Mouse (Mus musculus) hindbrain, embryonic 14.5 days (tissue): ENCODE results near the gene Scfd2. TPM values are rescaled to one million over a fixed set of nuclear protein-coding genes. Genes with fewer than 3 reads are reported as not detected.
A peak's percentile ranks its signal among the peaks of the same experiment; 100 is the strongest.

ENCODE experiments used
- ATAC-seq: fragments of 200-750 bp; cut with Nextera tagmentation; 2 replicates; pipeline ENCODE4 v1.8.0; 2017; ENCODE audit warnings: moderate number of reproducible peaks, mild to moderate bottlenecking, moderate TSS enrichment, moderate library complexity; ENCODE audit not compliant: low FRiP score
- DNase-seq: peaks from one replicate; pipeline ENCODE4 v3.0.0-alpha.2; 2015; ENCODE audit warnings: low spot score
- H3K27ac ChIP-seq: fragments of 300-500 bp; sonication (generic); 2 replicates; pipeline ENCODE4 v1.5.1; 2014; ENCODE audit warnings: mild to moderate bottlenecking, moderate library complexity
- H3K27me3 ChIP-seq: fragments of 300-500 bp; sonication (generic); 2 replicates; pipeline ENCODE4 v1.6.1; 2014; ENCODE audit warnings: mild to moderate bottlenecking, low read length, mixed read lengths; ENCODE audit not compliant: control insufficient read depth, insufficient read depth
- H3K36me3 ChIP-seq: fragments of 300-500 bp; sonication (generic); replicated peaks from 2 replicates; pipeline ENCODE4 v1.6.1; 2014; ENCODE audit not compliant: control insufficient read depth, insufficient read depth
- H3K4me1 ChIP-seq: fragments of 300-500 bp; sonication (generic); replicated peaks from 2 replicates; pipeline ENCODE4 v1.6.1; 2014; ENCODE audit warnings: antibody characterized with exemption, low read length, mixed read lengths; ENCODE audit not compliant: control insufficient read depth, insufficient read depth
- H3K4me2 ChIP-seq: fragments of 300-500 bp; sonication (generic); replicated peaks from 2 replicates; pipeline ENCODE4 v1.6.1; 2014; ENCODE audit warnings: mild to moderate bottlenecking, moderate library complexity
- H3K4me3 ChIP-seq: fragments of 300-500 bp; sonication (generic); replicated peaks from 2 replicates; pipeline ENCODE4 v1.5.1; 2014; ENCODE audit warnings: mild to moderate bottlenecking, low read length
- H3K9ac ChIP-seq: fragments of 300-500 bp; sonication (generic); 2 replicates; pipeline ENCODE4 v1.6.1; 2014
- H3K9me3 ChIP-seq: fragments of 300-500 bp; sonication (generic); 2 replicates; pipeline ENCODE4 v1.6.1; 2016; ENCODE audit warnings: low read length; ENCODE audit not compliant: control insufficient read depth
- WGBS: fragments of 180-500 bp; shearing (Covaris S2); extraction: QIAGEN DNeasy Blood & Tissue Kit; methylation state at CpG from one replicate; pipeline ENCODE4 v1.1.7; 2014; 5-methylcytosine and 5-hydroxymethylcytosine counted together
- polyA plus RNA-seq: library from polyadenylated mRNA; unstranded; fragments of >200 nt; fragmentation: Nextera tagmentation; extraction: Ambion mirVana; gene quantifications from 2 replicates; pipeline ENCODE4 v1.2.1, GENCODE M21; 2014

Gene Scfd2
- polyA plus RNA-seq, 1 experiment from 2014 or later: 18.8 TPM

DNA sequence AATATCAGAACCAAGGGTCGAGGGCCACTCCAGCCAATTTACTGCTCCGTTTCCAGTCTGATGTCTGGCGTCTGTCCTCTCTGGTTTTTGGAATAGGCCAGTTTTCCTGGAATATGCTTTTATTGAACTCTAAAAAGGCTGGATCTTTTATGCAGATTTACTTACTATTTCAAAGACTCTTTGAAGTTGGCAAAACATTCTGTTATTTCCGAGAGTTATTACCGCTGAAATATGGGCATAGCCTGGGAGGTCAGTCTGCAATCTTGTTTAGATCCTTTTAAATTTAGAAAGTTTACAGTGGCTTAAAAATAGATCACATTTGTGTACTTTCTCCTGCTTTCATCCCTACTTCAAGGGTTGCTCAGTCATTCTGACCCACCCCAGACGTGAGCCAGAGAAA lies 307.1 kb downstream of the Scfd2 start:
- no peaks in the 10 kb centered on the region for H3K9me3 ChIP-seq
- no peak overlapping the region for H3K9ac ChIP-seq
- H3K27ac ChIP-seq: no peak overlapping the region
- no peak overlapping the region for H3K4me3 ChIP-seq
- no peak overlapping the region for H3K4me2 ChIP-seq
- no peak for ATAC-seq
- whole genome bisulfite sequencing: 98% methylated on average over 6 of the region's 6 CpGs
- no peaks in the 10 kb centered on the region for H3K36me3 ChIP-seq
- no peaks in the 10 kb centered on the region for H3K27me3 ChIP-seq
- DNase-seq: no peak
- no peaks in the 10 kb centered on the region for H3K4me1 ChIP-seq

DNA sequence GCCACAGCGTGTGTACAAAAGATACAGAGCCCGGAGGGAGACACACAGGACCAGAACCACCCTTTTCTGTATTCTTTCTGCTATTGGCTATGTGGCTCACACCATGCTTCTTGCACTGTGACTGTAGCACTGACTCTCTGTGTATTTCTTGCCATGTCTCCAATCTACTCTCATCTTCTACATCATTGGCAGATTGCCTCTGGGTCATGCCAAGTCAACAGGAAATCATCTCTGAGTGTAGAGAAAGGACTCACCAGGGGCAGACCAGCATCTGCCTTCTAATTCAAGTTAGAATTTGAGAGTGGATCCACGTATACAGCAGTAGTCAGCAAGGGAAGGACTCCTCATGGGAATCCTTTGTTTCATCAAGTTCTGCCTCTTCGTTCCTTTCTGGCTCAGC lies 308.9 kb downstream of the Scfd2 start:
- Histone ChIP-seq H3K4me1 (no peaks in the 10 kb centered on the region), H3K4me3 (no peak overlapping the region), H3K9ac (no peak overlapping the region), H3K9me3 (no peaks in the 10 kb centered on the region), H3K27me3 (no peaks in the 10 kb centered on the region), H3K4me2 (no peak overlapping the region), H3K27ac (no peak overlapping the region), H3K36me3 (no peaks in the 10 kb centered on the region)
- WGBS: 77% methylated on average over 4 of the region's 4 CpGs
- DNase-seq: no peak
- ATAC-seq: no peak

DNA sequence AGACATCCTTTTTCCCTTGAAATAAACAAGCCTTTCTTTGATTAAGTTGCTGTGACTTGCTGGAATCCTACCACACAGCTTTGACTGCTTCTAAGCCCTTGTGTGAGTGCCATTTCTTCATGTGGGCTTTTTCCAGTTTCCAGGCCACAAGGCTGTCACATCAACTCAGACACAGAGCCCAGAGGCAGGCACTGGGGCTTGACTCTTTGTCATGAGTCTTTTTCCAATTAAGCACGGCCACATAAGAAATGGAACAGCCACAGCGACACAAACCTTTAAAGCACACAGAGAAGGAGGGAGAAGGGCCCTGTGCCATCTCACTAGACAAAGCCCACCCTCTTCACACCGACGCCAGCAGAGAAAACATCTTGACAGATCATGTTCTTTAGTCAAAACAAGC lies 313.0 kb downstream of the Scfd2 start:
- Histone ChIP-seq H3K27ac (no peak overlapping the region), H3K4me2 (no peak overlapping the region), H3K36me3 (no peaks in the 10 kb centered on the region), H3K9ac (no peak overlapping the region), H3K27me3 (no peaks in the 10 kb centered on the region), H3K4me1 (peaks cover 9% of the 10 kb centered on the region; the same call in 1 of the 2 replicates), H3K9me3 (no peaks in the 10 kb centered on the region), H3K4me3 (no peak overlapping the region)
- no peak for ATAC-seq
- DNase-seq: no peak
- 32% methylated on average over 4 of the region's 4 CpGs for WGBS

DNA sequence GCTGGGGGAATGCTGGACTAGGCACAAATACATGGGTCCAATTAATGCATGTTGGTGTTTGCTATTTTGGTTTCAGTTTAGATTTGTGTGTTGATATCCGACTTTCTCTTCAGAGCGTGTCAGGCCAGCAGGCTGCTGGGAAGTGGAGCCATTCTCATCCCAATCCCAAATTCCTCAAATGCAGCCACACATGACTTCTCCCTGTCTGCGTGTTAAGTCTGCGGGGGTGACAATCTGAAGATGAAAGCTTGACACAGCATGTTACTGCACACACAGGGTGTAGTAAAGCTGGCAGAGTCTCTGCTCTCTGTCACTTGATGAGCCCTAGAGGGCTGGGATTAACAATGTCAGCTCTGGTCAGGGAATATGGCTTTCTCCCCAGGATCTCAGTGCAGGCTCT lies 316.4 kb downstream of the Scfd2 start:
- Histone ChIP-seq H3K27me3 (no peaks in the 10 kb centered on the region), H3K27ac (no peak overlapping the region), H3K9ac (no peak overlapping the region), H3K9me3 (no peaks in the 10 kb centered on the region), H3K4me3 (no peak overlapping the region), H3K4me2 (no peak overlapping the region), H3K36me3 (no peaks in the 10 kb centered on the region), H3K4me1 (peaks cover 9% of the 10 kb centered on the region; the same call in 1 of the 2 replicates)
- DNase-seq: no peak
- ATAC-seq: no peak
- WGBS: 12% methylated on average over 4 of the region's 4 CpGs

DNA sequence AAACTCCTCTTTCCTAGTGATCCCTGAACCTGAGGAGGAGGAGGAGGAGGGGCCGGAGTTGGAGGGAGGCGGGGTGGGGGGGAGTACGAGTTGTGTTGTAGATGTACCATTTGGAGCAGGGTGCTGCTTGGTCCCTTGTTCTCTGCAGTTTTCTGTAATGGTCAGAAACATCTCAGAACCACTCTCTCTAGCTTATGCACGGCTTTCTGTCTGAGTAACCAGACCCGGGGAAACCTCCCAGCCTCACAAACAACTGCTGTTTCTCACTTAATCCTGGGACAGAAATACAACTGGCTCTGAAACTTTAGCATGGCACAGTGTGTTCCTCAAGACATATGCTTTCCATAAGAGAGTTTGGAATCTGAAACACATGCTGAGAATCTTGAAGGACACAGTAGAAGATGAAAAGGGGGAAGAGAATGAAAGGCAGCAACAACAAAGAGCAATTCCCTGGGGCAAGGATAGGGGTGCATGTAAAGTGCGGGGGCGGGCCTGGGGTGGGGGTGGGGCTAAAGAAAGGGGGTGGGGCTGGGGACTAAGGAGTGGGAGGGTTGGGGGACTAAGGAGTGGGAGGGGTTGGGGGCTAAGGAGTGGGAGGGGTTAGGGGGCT lies 317.0 kb downstream of the Scfd2 start:
- no peak for ATAC-seq
- DNase-seq: no peak
- no peaks in the 10 kb centered on the region for H3K36me3 ChIP-seq
- 0 out of 2 replicates have a peak overlapping the region, but pooled peaks have one; percentile 5 for H3K4me2 ChIP-seq
- no peak overlapping the region for H3K9ac ChIP-seq
- 5% methylated on average over 6 of the region's 7 CpGs for WGBS
- H3K9me3 ChIP-seq: no peaks in the 10 kb centered on the region
- H3K4me3 ChIP-seq: no peak overlapping the region
- H3K27ac ChIP-seq: no peak overlapping the region
- H3K4me1 ChIP-seq: peaks cover 9% of the 10 kb centered on the region; the same call in 1 of the 2 replicates
- no peaks in the 10 kb centered on the region for H3K27me3 ChIP-seq

DNA sequence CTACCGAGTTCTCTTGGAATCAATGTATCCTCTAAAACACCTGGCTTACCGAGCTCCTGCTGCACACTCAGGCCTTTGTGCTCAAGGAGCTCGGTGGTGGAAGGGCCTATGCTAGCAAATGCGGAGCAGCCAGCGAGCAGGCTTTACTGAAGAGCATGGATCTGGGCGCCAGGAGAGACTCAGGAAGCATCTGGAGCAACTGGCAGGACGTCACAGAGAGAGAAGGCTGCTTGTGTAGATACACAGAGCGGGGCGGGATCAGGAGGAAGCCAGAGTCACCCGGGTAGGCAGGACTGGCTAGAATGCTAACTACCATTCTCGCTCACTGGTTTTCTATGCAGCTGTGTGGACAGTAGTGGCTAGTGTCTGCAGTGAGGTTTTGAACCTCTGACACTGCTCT lies 320.2 kb downstream of the Scfd2 start:
- no peaks in the 10 kb centered on the region for H3K9me3 ChIP-seq
- no peak overlapping the region for H3K27ac ChIP-seq
- whole genome bisulfite sequencing: 75% methylated on average over 11 of the region's 11 CpGs
- H3K9ac ChIP-seq: no peak overlapping the region
- H3K4me2 ChIP-seq: no peak overlapping the region
- peaks cover 9% of the 10 kb centered on the region; the same call in 1 of the 2 replicates for H3K4me1 ChIP-seq
- DNase-seq (no peak), ATAC-seq (no peak)
- no peak overlapping the region for H3K4me3 ChIP-seq
- no peaks in the 10 kb centered on the region for H3K27me3 ChIP-seq
- H3K36me3 ChIP-seq: no peaks in the 10 kb centered on the region

DNA sequence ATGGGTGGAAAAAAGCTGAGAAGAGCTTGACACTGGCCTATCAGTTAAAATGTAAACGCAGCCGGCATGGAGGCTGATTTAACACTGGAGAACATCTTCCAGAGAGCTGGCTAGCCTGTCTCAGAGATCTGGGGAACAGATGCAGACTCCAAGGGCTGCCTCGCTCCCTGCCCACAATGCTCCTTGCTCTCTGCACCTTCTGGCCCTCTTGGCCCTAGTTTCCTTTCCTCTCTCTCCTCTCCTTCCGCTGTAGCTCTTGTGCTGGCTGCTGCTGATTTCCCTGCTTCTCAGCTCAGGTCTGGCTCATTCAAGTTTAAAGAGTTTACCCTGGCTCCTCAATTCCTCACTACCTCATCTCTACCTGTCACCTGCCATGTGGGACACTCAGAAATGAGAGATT lies 321.9 kb downstream of the Scfd2 start:
- Histone ChIP-seq H3K27ac (no peak overlapping the region), H3K27me3 (no peaks in the 10 kb centered on the region), H3K4me2 (no peak overlapping the region), H3K36me3 (no peaks in the 10 kb centered on the region), H3K9me3 (no peaks in the 10 kb centered on the region), H3K4me3 (no peak overlapping the region), H3K9ac (no peak overlapping the region), H3K4me1 (0 out of 2 replicates have a peak, but pooled peaks cover 2% of the 10 kb centered on the region)
- 90% methylated on average over 4 of the region's 4 CpGs for WGBS
- ATAC-seq: no peak
- DNase-seq: no peak

DNA sequence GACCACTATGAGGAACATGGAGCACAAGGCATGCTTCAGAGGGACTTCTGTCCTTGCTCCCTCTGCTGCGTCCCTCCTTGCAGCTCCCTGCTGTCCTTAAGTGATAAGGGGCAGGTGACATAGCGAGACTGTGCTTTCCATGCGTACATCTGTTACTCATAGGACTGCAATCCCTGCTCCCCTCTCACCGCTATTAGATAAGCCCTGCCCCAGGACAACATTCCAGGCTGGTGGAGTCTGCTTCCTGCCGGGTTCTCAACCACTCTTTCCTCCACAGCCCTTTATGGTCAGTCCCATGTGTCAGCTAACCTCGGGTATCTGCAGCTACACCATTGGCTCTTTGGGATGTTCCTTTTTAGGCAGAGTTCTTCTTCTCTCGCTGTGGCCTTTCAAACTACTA lies 323.1 kb downstream of the Scfd2 start:
- DNase-seq (no peak), ATAC-seq (no peak)
- no peak overlapping the region for H3K4me2 ChIP-seq
- no peaks in the 10 kb centered on the region for H3K27me3 ChIP-seq
- H3K9ac ChIP-seq: no peak overlapping the region
- no peaks in the 10 kb centered on the region for H3K36me3 ChIP-seq
- no peaks in the 10 kb centered on the region for H3K9me3 ChIP-seq
- no peaks in the 10 kb centered on the region for H3K4me1 ChIP-seq
- no peak overlapping the region for H3K4me3 ChIP-seq
- H3K27ac ChIP-seq: no peak overlapping the region
- WGBS: 80% methylated on average over 7 of the region's 7 CpGs

DNA sequence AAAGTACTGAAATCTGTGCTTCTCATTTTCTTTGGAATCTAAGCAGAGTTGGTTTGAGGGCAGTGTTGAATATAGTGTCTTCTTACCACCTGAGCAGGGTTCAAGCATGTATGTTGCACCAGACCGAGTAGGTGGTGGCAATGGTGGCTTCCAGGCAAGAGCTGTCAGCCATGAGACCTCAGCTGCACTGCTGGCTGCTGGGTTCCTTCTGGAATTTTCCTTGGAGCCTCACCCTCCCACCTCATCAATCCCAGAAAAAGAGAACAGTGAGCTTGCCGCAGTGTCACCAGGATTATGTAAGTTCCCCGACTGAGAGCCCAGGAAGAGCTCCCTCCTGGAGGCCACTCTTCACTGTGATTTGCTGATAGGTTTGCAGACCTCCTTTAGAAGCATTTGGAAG lies 324.4 kb downstream of the Scfd2 start:
- H3K9me3 ChIP-seq: no peaks in the 10 kb centered on the region
- no peaks in the 10 kb centered on the region for H3K27me3 ChIP-seq
- no peaks in the 10 kb centered on the region for H3K4me1 ChIP-seq
- H3K27ac ChIP-seq: no peak overlapping the region
- H3K4me3 ChIP-seq: no peak overlapping the region
- H3K4me2 ChIP-seq: no peak overlapping the region
- WGBS: 79% methylated on average over 3 of the region's 3 CpGs
- DNase-seq (no peak), ATAC-seq (no peak)
- H3K36me3 ChIP-seq: no peaks in the 10 kb centered on the region
- H3K9ac ChIP-seq: no peak overlapping the region

DNA sequence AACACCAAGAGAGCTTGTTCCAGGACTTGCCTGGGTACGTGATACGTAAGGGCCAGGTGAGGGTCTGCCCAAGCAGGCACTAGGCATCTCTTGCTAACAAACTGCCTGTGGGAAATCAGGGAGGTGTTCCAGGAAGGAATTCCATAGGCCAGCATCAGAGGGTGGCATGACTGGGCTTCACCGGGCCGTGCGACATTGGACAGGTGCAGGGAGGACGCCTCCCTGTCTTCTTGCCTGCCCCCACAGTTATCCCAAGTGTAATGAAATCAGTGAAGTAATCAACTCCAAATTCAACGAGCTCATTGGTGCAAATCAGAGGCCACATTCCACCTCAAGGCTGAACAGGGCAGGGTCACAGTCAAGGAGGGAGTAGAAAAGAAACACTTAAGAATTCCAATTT lies 324.9 kb downstream of the Scfd2 start:
- Histone ChIP-seq H3K9me3 (no peaks in the 10 kb centered on the region), H3K4me1 (0 out of 2 replicates have a peak, but pooled peaks cover 4% of the 10 kb centered on the region), H3K4me2 (no peak overlapping the region), H3K36me3 (no peaks in the 10 kb centered on the region), H3K4me3 (no peak overlapping the region), H3K27me3 (no peaks in the 10 kb centered on the region), H3K27ac (no peak overlapping the region), H3K9ac (no peak overlapping the region)
- DNase-seq (no peak), ATAC-seq (no peak)
- 90% methylated on average over 7 of the region's 7 CpGs for WGBS
